Mouse (Mus musculus) cerebral cortex, adult 2 months (tissue): Measurements from ENCODE around the gene Crybb1.

Experiments
- WGBS: fragments of 180-500 bp; shearing (Covaris S2); methylation state at CpG from one replicate; pipeline ENCODE4 v1.1.7; 2018; 5-methylcytosine and 5-hydroxymethylcytosine counted together

The Crybb1 gene

DNA sequence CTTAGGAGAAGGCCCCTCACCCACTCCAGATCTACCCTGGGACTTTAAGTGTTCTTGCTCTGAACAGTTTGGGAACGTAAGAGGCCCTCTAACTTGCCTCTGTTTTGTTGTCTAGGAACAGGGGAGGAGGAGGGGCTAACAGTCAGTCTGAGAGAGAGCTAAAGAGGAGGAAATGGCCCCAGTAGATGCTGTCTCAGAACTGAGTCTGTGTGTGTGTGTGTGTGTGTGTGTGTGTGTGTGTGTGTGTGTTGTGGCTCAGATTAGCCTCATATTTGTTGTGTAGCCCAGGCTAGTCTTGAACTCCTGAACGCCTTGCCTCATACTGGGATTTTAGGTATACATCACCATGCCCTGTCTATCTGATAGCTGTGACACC is 31.0 kb downstream of the Crybb1 start:
- 84% methylated on average over 2 of the region's 2 CpGs for WGBS

DNA sequence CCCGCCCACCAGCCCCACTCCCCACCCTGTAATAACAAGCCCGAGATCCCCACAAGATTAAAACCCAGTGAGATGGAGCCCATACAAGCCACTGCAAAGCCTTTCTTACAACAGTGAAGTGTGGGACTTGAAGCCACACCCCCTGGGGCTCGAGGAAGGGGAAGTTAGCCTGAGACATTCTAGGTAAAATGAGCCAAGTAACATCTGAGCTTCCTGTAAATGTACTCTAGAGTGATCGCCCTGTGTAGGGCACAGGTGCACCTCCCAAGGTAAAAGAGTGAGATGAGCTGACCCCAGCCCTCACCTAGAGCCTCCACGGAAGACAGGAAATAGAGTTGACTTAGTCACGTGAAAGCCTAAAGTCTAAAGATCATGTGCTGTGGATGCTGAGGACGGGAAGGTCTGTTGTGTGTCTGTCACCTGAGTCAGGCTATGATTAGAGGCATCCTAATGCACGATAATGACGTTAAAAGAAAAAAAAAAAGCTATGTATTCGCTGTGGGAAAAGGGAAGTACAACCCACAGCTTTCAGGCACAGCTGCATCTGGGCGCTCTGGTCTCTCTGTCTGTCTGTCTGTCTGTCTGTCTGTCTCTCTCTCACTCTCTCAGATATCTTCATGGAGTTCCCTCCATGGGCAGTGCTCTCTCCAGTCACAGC is 31.5 kb downstream of the Crybb1 start:
- 73% methylated on average over 11 of the region's 11 CpGs for WGBS

DNA sequence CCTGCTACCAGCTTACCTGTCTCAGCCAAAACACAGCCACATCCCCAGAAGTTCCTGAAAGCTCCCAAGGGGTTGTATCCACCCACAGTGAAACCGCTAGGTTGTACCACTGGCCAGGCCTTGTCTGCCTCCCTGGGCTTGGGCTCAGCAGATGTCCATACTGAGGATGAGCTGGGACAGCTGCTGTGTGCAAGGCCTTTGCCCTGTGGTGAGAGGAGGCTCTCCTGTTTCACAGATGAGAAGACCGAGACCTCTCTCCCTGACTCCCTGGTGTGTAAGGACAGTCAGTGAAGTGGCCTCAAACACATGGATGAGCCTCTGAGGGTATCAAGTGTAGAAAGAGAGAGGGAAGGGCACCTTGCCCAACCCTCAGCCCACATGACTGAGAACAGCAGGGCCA is 32.0 kb downstream of the Crybb1 start:
- WGBS: 84% methylated on average over 2 of the region's 2 CpGs

DNA sequence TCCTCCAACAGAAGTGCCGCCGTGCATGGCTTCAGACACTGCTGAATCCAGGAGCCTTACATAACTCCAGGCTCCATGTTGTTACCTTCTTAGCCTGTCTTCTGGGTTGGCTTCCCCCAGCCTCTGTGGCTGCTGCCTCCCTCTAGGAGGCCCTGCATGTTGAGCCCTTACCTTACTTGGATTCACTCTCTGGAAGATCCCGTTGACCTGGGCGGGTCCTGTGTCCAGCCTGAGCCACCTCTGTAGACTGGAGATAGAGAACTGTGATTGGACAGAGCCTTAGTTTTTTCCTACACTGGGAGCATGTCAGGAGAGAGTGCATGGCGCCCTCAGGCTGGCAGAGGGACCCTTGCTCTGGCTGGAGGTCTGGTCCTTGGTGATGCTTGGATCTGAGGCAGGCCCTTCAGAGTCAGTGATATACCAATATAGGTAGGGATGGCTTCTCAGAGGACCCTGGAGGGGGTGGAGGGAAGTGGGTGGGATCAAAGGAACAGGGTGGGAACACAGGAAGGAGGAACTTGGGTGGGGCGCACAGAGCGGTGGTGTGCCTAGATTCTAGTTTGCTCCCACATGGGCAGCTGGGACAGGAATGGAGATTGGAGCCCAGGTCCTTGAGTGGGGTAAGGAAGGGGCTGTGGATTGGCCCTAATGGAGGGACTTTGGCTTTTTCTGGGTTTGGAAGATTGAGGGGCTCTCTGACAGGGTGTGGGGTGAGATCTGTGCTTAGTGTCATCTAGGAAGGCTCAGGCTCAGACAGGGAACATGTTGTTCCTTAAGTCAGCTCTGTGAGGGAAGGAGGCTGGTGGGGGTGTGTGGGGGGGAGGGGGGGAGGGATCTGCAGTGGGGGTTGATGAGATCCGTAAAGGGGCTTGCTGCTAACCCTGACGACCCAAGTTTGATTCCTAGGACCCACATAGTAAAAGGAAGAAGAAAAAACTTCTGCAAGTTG is 32.9 kb downstream of the Crybb1 start:
- WGBS: 73% methylated on average over 9 of the region's 9 CpGs

DNA sequence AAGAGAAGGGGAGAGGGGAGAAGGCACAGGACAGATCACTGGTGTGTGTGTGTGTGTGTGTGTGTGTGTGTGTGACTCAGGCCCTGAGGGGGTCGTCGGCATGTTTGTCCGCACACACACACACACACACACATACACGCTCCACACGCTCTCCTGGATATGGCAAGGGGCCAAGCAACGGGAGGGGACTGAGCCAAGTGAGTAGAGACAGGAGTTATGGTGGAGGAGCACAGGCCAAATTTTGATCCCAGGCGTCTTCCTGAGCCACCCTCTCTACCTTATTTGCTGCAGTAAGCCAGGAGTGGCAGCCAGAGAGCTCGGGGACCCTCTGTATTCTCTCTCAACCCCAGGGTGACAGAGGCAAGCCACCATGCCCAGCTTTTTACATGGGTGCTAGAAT is 33.6 kb downstream of the Crybb1 start:
- 41% methylated on average over 8 of the region's 8 CpGs for WGBS

DNA sequence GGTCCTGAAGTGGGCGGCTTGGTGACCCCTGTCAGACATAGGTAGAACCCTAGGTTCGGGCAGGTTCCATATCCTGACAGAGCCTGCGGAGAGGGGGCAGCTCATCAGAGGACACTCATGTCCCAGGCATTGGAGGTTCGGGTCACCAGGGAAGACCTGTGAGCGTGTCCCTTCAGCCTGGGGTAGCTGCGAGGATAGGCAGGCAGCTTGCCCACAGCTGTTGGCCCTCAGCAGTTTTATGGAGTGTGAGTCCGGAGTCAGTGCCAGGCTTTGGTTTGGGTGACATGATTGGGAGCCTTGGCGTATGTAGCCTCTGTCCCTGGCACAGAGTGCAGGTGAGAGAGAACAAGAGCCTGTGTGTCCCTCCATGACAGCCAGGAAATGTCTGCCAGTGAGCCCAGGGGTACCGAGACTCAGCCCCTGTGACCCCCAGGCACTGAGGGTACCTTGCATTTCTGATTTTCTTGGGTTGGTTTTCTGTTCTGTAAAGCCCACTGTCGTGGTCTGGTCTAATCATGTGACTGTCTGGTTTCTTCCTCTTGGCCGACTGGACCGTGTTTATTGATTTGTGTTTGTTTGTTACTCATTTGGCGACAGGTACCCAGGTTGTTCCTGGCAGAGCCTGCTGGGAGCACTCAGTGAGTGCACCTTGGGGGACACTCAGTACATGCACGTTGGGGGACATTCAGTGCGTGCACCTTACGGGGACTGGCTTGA is 34.4 kb downstream of the Crybb1 start:
- WGBS: 71% methylated on average over 16 of the region's 16 CpGs

DNA sequence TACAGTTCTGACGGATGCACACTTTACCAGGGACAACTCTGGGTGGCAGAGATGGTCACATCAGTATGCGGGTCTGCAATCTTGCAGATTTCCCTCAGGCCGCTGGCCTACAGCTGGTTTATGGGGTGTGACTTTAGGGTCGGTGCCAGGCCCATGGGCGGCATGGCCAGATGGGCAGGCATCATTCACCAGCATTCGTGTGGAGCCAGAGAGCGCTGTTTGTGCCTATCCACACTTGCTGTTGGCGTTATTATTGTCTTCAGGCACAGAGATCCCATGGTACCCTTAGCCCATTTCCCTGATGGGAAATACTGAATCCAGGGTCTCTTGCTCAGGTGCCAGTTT is 34.9 kb downstream of the Crybb1 start:
- 75% methylated on average over 8 of the region's 8 CpGs for WGBS

DNA sequence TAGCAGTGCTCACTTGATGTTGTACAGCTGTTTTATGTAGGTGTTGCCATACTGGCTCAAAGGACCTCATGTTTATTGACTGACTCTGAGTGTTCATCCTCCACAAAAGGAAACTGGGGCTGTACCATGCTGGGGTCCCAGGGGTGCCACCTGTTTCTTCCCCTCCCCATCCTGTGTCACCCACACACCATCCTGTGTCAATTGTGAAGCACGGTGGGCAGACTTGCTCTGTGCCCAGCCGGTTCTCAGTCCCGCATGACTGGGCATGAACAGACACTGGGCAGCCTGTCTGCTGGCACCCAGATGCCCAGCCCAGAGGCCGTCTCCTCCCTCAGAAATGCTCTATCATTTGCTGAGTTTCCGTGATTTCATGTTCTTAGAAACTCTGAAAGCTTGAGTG is 36.3 kb downstream of the Crybb1 start:
- 59% methylated on average over 5 of the region's 5 CpGs for WGBS

DNA sequence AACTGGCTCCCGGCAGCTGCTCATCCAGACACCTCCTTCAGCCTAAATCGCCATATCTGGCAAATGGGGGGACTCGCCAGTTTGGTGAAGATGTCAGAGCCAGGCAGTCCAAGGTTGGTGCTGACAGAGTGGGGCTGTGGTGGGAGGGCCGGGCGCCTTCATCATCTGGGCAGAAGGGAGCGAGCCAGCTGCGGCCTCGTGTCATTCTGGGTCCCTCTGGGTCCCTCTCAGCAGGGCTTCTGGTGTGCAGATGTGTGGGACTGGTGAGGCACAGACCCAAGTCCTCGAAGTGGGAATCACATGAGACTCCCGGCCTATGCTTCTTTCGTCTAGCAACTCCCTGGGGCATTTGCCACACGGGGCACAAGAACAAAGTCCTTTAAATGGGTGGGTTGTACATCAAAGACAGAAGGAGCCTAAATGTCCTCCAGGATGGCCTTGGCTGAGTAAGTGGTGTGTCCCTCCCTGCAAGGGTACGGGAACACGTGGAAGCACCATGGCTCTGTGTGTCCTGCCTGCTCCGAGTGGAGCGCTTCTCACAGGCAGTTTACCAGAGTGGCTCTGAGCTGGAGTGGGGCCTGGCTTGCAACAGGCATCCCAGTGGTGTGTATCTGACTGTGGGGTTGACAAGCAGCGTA is 36.8 kb downstream of the Crybb1 start:
- 65% methylated on average over 17 of the region's 17 CpGs for WGBS

DNA sequence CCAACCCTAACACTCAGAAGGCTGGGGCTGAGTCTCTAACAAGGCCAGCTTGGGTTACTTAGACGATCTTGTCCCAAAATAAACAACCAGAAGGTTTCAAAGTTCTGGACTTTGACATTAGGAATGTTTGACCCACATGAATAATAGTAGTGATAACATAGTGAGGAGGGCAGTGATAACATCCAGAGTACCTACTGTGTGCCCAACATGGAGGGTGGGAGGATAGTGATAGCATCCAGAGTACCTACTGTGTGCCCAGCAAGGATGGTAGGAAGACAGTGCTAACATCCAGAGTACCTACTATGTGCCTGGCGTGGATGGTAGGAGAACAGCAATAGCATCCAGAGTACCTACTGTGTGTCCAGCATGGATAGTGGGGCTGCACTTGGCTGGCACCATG is 38.2 kb downstream of the Crybb1 start:
- 75% methylated on average over 2 of the region's 2 CpGs for WGBS

DNA sequence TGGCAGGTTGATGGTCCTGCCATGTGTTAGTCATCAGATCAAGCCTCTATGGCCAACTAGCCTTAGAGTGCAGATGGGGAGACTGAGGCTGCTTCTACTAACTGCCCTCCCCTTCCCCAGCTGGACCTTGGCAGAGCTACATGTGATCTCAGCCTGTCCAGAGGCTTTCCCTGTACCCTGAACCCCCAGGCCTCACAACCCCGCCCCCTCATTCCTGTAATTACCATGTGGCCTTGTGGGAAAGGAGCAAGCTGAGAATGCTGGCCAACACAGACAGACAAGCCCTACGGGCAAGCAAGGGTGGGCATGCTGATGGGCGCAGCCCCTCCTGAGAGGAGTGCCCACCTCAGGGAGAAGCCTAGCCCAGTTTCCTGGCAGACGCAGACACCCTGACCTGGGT is 39.1 kb downstream of the Crybb1 start:
- 76% methylated on average over 4 of the region's 4 CpGs for WGBS

DNA sequence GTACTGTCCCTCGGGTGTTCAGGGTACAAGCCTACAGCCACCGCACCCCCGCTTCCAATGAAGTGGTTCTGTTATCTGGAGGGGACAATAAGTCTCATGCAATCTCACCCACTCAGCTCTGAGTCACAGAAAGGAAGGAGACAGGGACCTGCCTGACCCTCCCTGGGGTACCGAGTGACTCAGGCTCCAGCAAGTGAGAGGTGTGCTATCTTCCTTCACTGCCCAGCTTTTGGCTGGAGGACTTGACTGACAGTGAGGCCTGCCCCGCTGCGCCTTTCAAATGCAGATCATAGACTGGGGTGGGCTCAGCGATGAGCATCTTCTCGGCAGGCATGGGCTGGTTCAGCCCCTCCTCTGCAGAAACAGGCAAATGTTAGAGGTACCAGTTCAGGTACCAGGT is 39.5 kb downstream of the Crybb1 start:
- WGBS: 67% methylated on average over 8 of the region's 8 CpGs

DNA sequence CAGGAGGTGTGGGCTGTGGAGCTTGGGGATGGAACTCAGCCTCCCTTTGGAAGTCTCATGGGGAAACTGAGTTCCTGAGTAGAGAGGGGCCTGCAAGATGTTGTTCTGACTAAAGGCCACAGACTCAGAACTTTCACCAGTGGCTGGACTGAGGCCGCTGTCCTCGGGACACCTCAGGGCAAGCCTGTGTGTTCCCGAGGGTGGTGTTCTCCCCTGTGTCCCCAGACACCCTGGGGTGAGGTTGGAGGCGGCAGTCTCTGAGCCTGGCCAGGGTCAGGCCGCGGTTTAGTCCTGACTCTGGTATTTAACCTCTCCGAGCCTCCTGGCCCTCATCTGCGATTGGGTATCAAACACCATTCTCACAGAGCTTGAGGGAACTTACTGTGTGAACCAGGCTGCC is 39.9 kb downstream of the Crybb1 start:
- 75% methylated on average over 8 of the region's 8 CpGs for WGBS

DNA sequence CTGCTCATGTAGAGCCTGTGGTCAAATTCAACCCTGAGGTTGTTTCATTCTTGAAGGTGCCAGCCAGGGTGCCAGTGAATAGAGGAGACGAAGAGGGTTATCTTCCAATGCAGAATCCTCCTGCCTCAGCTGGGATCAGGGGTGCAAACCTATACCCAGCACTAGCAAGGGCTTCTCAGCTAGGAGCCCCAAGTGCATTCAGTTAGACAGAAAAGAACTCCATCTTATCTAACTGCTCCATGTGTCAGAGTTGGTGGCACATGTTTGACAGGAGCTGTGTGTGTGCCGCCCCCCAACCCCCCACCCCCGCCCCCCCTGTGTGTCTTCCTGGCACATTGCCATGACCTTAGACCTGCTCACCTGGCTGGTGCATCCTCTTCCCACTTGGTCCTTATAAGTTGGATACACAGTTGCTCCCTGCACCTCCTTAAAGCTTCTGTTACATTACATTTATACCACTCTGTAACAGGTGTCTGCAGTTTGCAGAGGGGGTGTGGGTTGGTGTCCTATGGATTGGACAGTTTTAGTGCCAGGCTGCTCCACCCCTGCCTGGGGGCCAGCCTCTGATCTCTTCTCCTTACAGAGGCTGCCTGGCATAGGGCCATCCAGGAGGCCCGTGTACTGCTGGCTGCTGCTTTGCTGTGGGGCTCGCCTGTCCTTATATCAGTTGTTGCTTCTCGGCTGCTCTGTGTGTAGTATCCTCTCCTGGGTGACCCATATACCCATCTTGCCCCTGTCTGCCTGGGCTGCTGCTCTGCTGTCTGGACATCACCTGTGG is 41.0 kb downstream of the Crybb1 start:
- 39% methylated on average over 6 of the region's 6 CpGs for WGBS

DNA sequence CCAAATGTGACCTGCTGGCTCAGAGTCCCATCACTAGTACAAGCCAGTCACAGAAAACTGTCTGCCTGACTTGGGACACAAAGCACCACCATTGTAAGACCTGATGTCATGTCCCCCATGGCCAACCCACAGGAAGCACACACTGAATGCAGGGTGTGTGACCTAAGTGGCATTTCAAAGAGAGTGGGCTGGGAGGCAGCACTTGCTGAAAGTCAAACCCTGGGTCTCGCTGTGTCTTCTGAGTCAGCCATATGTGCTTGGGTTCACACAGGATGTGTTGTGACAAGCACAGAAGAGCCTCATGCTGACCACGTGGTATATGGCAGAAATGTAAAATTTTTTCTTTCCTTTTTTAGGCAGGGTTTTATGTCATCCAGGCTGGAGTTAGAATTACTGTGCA is 41.6 kb downstream of the Crybb1 start:
- WGBS: 25% methylated on average over 2 of the region's 2 CpGs

DNA sequence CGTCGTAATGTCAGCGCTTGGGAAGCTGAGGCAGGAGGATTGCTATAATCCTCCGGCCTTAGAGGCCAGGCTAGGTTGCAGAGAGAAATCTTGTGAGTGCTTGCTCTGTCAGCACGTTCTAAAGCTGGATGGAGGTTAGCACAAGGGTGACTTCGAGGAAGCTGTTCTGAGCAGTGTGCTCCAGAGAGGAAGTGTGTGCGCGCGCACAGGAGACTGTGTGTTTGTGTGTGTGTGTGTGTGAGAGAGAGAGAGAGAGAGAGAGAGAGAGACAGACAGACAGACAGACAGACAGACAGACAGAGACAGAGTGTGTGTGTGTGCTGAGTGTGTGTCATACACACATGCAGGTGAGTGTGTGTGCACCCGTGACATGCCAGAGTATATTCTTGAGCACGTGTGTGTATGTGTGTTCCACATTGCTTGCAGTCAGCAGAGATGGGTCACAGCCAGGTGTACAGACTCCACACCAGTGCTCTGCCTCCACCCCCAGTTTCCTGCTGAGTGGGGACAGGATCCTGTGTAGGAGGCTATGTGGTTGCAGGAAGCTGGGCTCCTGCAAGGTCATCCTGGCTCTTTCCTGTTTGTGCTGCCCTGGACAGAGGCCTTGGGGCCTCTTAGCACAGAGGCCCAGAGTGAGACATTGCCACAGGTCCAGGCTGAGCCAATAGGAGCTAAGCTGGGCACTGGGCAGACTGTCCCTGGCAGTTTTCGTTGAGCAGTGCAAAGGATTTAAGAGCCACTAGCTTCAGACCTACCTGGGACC is 42.8 kb downstream of the Crybb1 start:
- WGBS: 71% methylated on average over 12 of the region's 12 CpGs

DNA sequence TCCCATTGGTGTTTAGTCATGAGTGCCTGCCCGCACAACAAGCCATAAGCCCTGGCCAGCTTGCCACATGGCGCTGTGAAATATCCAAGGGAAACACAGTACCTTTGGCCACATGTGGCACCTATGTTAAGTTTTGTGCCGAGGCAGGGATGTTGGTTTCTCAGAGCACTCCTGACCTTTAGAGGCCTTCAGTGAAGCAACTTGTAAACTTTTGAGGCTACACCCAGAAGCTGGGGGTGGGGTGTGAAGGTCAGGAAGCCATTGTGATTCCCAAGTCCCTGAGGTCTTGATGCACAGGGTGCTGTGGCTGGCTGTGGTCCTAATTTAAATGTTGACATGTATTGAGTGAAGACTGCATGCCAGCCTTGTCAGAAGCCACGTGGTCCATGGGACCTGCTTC is 43.8 kb downstream of the Crybb1 start:
- 83% methylated on average over 4 of the region's 4 CpGs for WGBS

DNA sequence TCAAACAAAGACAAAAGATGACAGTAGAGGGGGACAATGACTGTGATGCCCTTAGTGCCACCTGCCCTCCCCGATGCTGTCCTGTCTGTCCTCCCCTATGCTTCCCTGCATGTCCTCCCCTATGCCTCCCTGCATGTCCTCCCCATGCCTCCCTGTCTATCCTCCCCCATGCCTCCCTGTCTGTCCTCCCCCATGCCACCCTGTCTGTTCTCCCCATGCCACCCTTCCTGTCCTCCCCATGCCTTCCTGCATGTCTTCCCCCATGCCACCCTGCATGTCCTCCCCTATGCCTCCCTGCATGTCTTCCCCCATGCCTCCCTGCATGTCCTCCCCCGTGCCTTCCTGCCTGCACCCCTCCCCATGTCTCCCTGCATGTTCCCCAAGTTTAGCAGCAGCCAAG is 44.5 kb downstream of the Crybb1 start:
- WGBS: 68% methylated on average over 2 of the region's 2 CpGs

DNA sequence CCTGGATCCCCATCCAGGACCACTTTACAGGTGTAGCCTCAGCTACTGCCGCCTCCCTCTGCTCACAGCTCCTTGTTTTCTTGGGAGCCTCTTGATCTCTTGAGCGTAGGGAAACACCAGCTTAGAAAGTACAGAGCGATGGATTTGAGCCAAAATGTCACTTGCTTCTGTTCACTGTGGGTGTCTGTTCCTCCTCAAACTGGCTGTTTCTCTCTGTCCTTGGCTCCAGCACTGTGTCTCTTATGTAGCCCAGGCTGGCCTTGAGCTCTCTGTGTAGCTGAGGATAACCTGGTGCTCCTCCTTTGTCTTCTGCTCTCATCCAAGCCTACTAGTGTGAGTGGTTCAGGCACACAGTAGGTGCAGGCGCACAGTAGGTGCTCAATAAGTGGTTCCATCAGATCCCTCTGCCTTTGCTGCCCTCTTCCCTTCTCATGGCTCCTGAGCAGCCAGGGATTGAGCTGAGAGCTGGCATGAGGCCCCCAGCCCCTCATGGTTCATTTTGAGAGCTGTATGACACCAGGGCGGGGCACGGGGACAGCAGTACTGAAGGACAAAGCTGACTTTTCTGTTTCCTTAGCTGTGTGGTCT is 45.2 kb downstream of the Crybb1 start:
- 63% methylated on average over 6 of the region's 6 CpGs for WGBS

DNA sequence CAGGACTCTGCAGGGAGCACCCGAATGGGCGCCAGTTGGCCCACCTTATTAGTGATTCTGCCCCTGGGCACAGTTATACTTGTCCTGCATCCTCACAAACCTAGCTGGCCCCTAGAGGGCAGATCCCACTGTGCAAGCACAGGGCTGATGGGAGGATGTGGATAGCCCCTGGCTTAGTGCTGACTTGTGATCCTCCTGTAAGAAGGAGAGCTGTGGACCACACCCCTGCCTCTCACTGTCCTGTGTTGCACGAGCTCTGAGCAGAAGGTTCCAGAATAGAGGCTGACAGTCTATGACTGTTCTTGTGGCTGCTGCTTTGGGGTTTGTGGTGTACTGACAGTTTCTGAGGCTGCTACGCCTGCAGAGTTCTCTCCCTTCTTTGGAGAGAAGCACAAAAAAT is 46.1 kb downstream of the Crybb1 start:
- WGBS: 73% methylated on average over 4 of the region's 4 CpGs
